Mouse (Mus musculus) lung, embryonic 14.5 days (tissue): ENCODE data around the gene Zfp691. TPM values are rescaled to one million over a fixed set of nuclear protein-coding genes. Genes with fewer than 3 reads are reported as not detected.

ENCODE experiments used
- ATAC-seq: fragments of 200-750 bp; cut with Nextera tagmentation; 2 replicates; pipeline ENCODE4 v1.8.0; 2017; ENCODE audit warnings: mild to moderate bottlenecking, moderate TSS enrichment, moderate library complexity; ENCODE audit not compliant: insufficient read depth
- DNase-seq: peaks from one replicate; pipeline ENCODE4 v3.0.0-alpha.2; 2015
- H3K27ac ChIP-seq: fragments of 300-500 bp; sonication (generic); 2 replicates; pipeline ENCODE4 v1.5.1; 2014; ENCODE audit warnings: low read depth, mild to moderate bottlenecking, moderate library complexity
- H3K27me3 ChIP-seq: fragments of 300-500 bp; sonication (generic); 2 replicates; pipeline ENCODE4 v1.6.1; 2014; ENCODE audit warnings: low read length, control low read depth; ENCODE audit not compliant: insufficient read depth
- H3K36me3 ChIP-seq: fragments of 300-500 bp; sonication (generic); 2 replicates; pipeline ENCODE4 v1.6.1; 2014; ENCODE audit warnings: control low read depth; ENCODE audit not compliant: insufficient read depth
- H3K4me1 ChIP-seq: fragments of 300-500 bp; sonication (generic); 2 replicates; pipeline ENCODE4 v1.6.1; 2014; ENCODE audit warnings: antibody characterized with exemption, control low read depth; ENCODE audit not compliant: insufficient read depth
- H3K4me2 ChIP-seq: fragments of 300-500 bp; sonication (generic); 2 replicates; pipeline ENCODE4 v1.6.1; 2014; ENCODE audit warnings: mild to moderate bottlenecking
- H3K4me3 ChIP-seq: fragments of 300-500 bp; sonication (generic); 2 replicates; pipeline ENCODE4 v1.5.1; 2014; ENCODE audit warnings: low read depth, low read length
- H3K9ac ChIP-seq: fragments of 300-500 bp; sonication (generic); 2 replicates; pipeline ENCODE4 v1.6.1; 2014
- H3K9me3 ChIP-seq: fragments of 300-500 bp; sonication (generic); 2 replicates; pipeline ENCODE4 v1.6.1; 2016; ENCODE audit warnings: low read depth, low read length, control low read depth
- CTCF ChIP-seq: IDR thresholded peaks from 2 replicates; pipeline ENCODE4 v1.5.1; 2016; ENCODE audit warnings: antibody characterized with exemption, low read depth
- WGBS: fragments of 180-500 bp; shearing (Covaris S2); extraction: QIAGEN DNeasy Blood & Tissue Kit; methylation state at CpG from one replicate; pipeline ENCODE4 v1.1.7; 2014; 5-methylcytosine and 5-hydroxymethylcytosine counted together
- polyA plus RNA-seq: library from polyadenylated mRNA; unstranded; fragments of >200 nt; fragmentation: Nextera tagmentation; extraction: Ambion mirVana; gene quantifications from 2 replicates; pipeline ENCODE4 v1.2.1, GENCODE M21; 2014

Gene Zfp691
- polyA plus RNA-seq, 1 experiment from 2014 or later, result 7.7 TPM

GRCm38 (mm10) chr4:119137313-119137712 lies 36.7 kb downstream of the Zfp691 start:
- no peak for TF ChIP-seq CTCF
- Histone ChIP-seq H3K4me1 (no peaks in the 10 kb centered on the region), H3K27me3 (no peaks in the 10 kb centered on the region), H3K9me3 (no peaks in the 10 kb centered on the region), H3K9ac (no peak overlapping the region), H3K4me3 (no peak overlapping the region), H3K4me2 (no peak overlapping the region), H3K27ac (no peak overlapping the region), H3K36me3 (peaks cover 56% of the 10 kb centered on the region)
- WGBS, result 66% methylated on average over 8 of the region's 8 CpGs
- no peak for ATAC-seq
- no peak for DNase-seq

DNA sequence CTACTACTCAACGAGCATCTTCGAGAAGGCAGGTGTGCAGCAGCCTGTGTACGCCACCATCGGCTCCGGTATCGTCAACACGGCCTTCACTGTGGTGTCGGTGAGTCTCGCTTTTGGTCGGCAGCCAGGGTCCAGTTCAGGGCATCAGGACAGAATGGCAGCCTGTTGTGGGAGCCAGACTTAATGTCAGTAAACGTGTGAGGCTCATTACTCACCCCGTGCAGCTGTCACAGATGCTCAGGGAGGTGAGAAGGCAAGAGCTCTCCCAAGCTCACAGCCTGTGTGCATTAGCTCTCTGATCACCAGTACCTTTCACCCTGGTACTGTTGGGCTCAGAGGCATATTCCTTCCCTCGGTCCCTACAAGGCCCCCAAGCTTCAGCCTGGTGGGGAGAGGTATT lies 40.1 kb downstream of the Zfp691 start:
- Histone ChIP-seq H3K9me3 (no peaks in the 10 kb centered on the region), H3K9ac (no peak overlapping the region), H3K4me2 (no peak overlapping the region), H3K36me3 (peaks cover 89% of the 10 kb centered on the region), H3K4me3 (no peak overlapping the region), H3K27ac (no peak overlapping the region), H3K4me1 (no peaks in the 10 kb centered on the region), H3K27me3 (no peaks in the 10 kb centered on the region)
- ATAC-seq, result no peak
- TF ChIP-seq CTCF, result no peak
- DNase-seq, result no peak
- 89% methylated on average over 13 of the region's 13 CpGs for WGBS

DNA sequence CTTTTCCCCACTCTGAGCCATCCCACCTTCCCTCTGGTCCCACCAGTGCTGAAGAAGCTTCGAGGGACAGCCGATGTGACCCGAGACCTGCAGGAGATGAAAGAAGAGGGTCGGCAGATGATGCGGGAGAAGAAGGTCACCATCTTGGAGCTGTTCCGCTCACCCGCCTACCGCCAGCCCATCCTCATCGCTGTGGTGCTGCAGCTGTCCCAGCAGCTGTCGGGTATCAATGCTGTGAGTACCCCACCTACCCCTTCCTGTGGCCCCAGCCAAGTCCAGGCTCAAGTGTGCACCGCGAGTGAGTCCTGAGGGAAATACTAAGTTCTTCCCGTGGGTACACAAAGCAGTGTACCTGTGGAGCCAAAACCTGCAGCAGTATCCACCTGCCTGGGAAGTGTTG lies 40.7 kb downstream of the Zfp691 start:
- H3K4me3 ChIP-seq, result no peak overlapping the region
- H3K4me2 ChIP-seq, result no peak overlapping the region
- ATAC-seq (no peak), DNase-seq (no peak)
- H3K27me3 ChIP-seq, result no peaks in the 10 kb centered on the region
- H3K4me1 ChIP-seq, result no peaks in the 10 kb centered on the region
- no peak overlapping the region for H3K27ac ChIP-seq
- no peak overlapping the region for H3K9ac ChIP-seq
- no peaks in the 10 kb centered on the region for H3K9me3 ChIP-seq
- WGBS, result 81% methylated on average over 13 of the region's 13 CpGs
- H3K36me3 ChIP-seq, result peaks cover 94% of the 10 kb centered on the region
- no peak for TF ChIP-seq CTCF

GRCm38 (mm10) chr4:119131189-119131910 lies 42.6 kb downstream of the Zfp691 start:
- H3K9ac ChIP-seq, result no peak overlapping the region
- H3K27me3 ChIP-seq, result no peaks in the 10 kb centered on the region
- H3K4me1 ChIP-seq, result no peaks in the 10 kb centered on the region
- peaks cover 90% of the 10 kb centered on the region for H3K36me3 ChIP-seq
- H3K9me3 ChIP-seq, result no peaks in the 10 kb centered on the region
- DNase-seq, result no peak
- H3K4me2 ChIP-seq, result no peak overlapping the region
- WGBS, result 87% methylated on average over 8 of the region's 8 CpGs
- no peak for TF ChIP-seq CTCF
- no peak overlapping the region for H3K4me3 ChIP-seq
- ATAC-seq, result no peak
- no peak overlapping the region for H3K27ac ChIP-seq

DNA sequence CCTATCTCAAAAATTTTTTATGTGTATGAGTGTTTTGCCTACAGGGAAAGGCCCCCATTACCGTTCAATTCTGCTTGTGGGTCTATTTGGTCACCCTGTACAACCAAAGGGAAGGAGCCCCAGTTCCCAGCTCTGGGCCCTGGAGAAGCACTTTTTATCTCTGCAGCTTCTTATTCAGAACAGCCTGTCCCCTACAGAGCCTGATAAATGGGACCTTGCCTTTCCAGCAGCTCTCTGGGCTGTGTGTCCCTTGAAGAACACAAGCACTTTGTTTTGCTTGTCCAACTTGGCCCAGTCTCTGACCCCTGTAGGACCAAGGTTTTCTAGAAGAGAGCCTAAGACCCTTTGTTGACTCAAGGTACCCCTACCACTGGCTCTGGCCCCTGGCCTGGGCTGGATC lies 44.9 kb downstream of the Zfp691 start:
- Histone ChIP-seq H3K4me3 (no peak overlapping the region), H3K36me3 (peaks cover 83% of the 10 kb centered on the region), H3K4me2 (no peak overlapping the region), H3K27me3 (no peaks in the 10 kb centered on the region), H3K4me1 (no peaks in the 10 kb centered on the region), H3K9me3 (no peaks in the 10 kb centered on the region), H3K9ac (no peak overlapping the region), H3K27ac (no peak overlapping the region)
- WGBS, result 86% methylated on average over 1 of the region's 1 CpGs
- no peak for ATAC-seq
- no peak for DNase-seq
- TF ChIP-seq CTCF, result no peak

DNA sequence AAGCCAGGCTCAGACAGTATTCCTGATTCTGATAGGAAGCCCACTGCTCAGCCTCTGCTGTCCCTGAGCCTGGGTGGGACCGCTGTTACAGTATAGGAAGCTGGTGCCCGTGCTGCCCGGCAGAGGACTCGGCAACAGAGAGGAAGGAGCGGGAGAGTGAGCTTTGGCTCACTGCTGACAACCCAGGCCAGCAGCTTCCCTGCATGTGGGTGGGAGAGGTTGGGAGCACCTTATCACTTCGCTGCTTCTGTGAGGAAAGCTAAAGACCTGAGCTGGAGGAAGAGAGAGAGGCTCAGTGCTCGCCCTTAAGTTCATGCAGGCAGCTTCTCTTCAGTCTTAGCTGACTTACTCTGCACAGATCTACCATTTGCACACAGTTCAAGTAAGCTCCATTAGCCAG lies 45.4 kb downstream of the Zfp691 start:
- Histone ChIP-seq H3K4me1 (no peaks in the 10 kb centered on the region), H3K9ac (no peak overlapping the region), H3K9me3 (no peaks in the 10 kb centered on the region), H3K36me3 (peaks cover 81% of the 10 kb centered on the region), H3K27ac (no peak overlapping the region), H3K4me2 (no peak overlapping the region), H3K4me3 (no peak overlapping the region), H3K27me3 (no peaks in the 10 kb centered on the region)
- no peak for TF ChIP-seq CTCF
- DNase-seq (no peak), ATAC-seq (no peak)
- 79% methylated on average over 7 of the region's 7 CpGs for WGBS

- H3K4me1 ChIP-seq, result no peaks in the 10 kb centered on the region
- H3K4me3 ChIP-seq, result no peak overlapping the region
- peaks cover 77% of the 10 kb centered on the region for H3K36me3 ChIP-seq
- no peak overlapping the region for H3K4me2 ChIP-seq
- H3K27ac ChIP-seq, result no peak overlapping the region
- ATAC-seq (no peak), DNase-seq (peak; percentile 24)
- 57% methylated on average over 6 of the region's 6 CpGs for WGBS
- TF ChIP-seq CTCF, result no peak
- no peaks in the 10 kb centered on the region for H3K9me3 ChIP-seq
- no peaks in the 10 kb centered on the region for H3K27me3 ChIP-seq
- H3K9ac ChIP-seq, result no peak overlapping the region
These were observed 46.8 kb downstream of the Zfp691 start for GRCm38 (mm10) chr4:119127229-119127628.
